Mouse (Mus musculus) small intestine, adult 2 months (tissue): Measurements from ENCODE around the gene 4930556J24Rik. TPM values are rescaled to one million over a fixed set of nuclear protein-coding genes. Genes with fewer than 3 reads are reported as not detected.
A peak's percentile ranks its signal among the peaks of the same experiment; 100 is the strongest.
"Not testable (repeated sequence)": the region's sequence is repeated elsewhere in the genome, so short reads cannot be mapped to it uniquely, and the experiment has no call there.

Experiments used
- H3K27ac ChIP-seq: fragments of 200-500 bp; 2 replicates; pipeline ENCODE4 v1.5.1; 2012; ENCODE audit warnings: low read depth, low read length, control low read depth, inconsistent platforms; ENCODE audit not compliant: insufficient read depth
- H3K27me3 ChIP-seq: fragments of 200-500 bp; 2 replicates; pipeline ENCODE4 v1.6.1; 2012; ENCODE audit warnings: mild to moderate bottlenecking, moderate library complexity, low read length, inconsistent platforms; ENCODE audit not compliant: control insufficient read depth, insufficient read depth
- H3K36me3 ChIP-seq: fragments of 200-500 bp; 2 replicates; pipeline ENCODE4 v1.6.1; 2012; ENCODE audit warnings: mild to moderate bottlenecking, low read length, control low read depth, inconsistent platforms; ENCODE audit not compliant: control insufficient read depth, insufficient read depth
- H3K4me1 ChIP-seq: fragments of 200-500 bp; 2 replicates; pipeline ENCODE4 v1.6.1; 2012; ENCODE audit warnings: low read length, inconsistent platforms, mixed read lengths; ENCODE audit not compliant: control insufficient read depth, insufficient read depth, insufficient read length
- H3K4me3 ChIP-seq: fragments of 200-500 bp; 2 replicates; pipeline ENCODE4 v1.5.1; 2012; ENCODE audit warnings: low read depth, mild to moderate bottlenecking, control low read depth, inconsistent platforms, low read length, moderate library complexity
- CTCF ChIP-seq: fragments of 200-500 bp; IDR thresholded peaks from 2 replicates; pipeline ENCODE4 v1.5.1; 2012; ENCODE audit warnings: low read depth, mild to moderate bottlenecking, control low read depth, inconsistent platforms, low read length, moderate library complexity, mixed read lengths; ENCODE audit not compliant: insufficient replicate concordance, insufficient read length; ENCODE audit errors: extremely low read depth
- POLR2A ChIP-seq: fragments of 200-500 bp; IDR thresholded peaks from 2 replicates; pipeline ENCODE4 v1.6.1; 2012; ENCODE audit warnings: low read depth, mild to moderate bottlenecking, control low read depth, inconsistent platforms, low read length, moderate library complexity
- WGBS: fragments of 180-500 bp; shearing (Covaris S2); methylation state at CpG from one replicate; pipeline ENCODE4 v1.1.7; 2018; 5-methylcytosine and 5-hydroxymethylcytosine counted together
- polyA plus RNA-seq: library from polyadenylated mRNA; depleted of rRNA; stranded (reverse); fragments of >200 nt; gene quantifications from 2 replicates; pipeline ENCODE4 v1.2.3, GENCODE M21; 2012

Gene 4930556J24Rik
- polyA plus RNA-seq, 1 experiment: 0.19 TPM

GRCm38 (mm10) chr11:3912875-3913271 lies 63.7 kb downstream of the 4930556J24Rik start:
- TF ChIP-seq POLR2A (no peak), CTCF (no peak)
- Histone ChIP-seq H3K4me1 (peaks cover 11% of the 10 kb centered on the region), H3K27me3 (no peaks in the 10 kb centered on the region), H3K36me3 (peaks cover 7% of the 10 kb centered on the region), H3K4me3 (peak overlapping the region; percentile 64), H3K27ac (no peak overlapping the region)
- WGBS: 22% methylated on average over 16 of the region's 16 CpGs

GRCm38 (mm10) chr11:3912100-3912874 lies 64.3 kb downstream of the 4930556J24Rik start:
- Histone ChIP-seq H3K4me1 (peaks cover 11% of the 10 kb centered on the region), H3K27ac (no peak overlapping the region), H3K36me3 (0 out of 2 replicates have a peak, but pooled peaks cover 2% of the 10 kb centered on the region), H3K4me3 (peak overlapping the region; percentile 64), H3K27me3 (no peaks in the 10 kb centered on the region)
- no peak for TF ChIP-seq POLR2A
- no peak for TF ChIP-seq CTCF
- 61% methylated on average over 19 of the region's 19 CpGs for WGBS

GRCm38 (mm10) chr11:3911440-3911839 lies 65.1 kb downstream of the 4930556J24Rik start:
- 90% methylated on average over 6 of the region's 6 CpGs for WGBS
- H3K4me3 ChIP-seq: not testable (repeated sequence)
- peaks cover 11% of the 10 kb centered on the region for H3K4me1 ChIP-seq

DNA sequence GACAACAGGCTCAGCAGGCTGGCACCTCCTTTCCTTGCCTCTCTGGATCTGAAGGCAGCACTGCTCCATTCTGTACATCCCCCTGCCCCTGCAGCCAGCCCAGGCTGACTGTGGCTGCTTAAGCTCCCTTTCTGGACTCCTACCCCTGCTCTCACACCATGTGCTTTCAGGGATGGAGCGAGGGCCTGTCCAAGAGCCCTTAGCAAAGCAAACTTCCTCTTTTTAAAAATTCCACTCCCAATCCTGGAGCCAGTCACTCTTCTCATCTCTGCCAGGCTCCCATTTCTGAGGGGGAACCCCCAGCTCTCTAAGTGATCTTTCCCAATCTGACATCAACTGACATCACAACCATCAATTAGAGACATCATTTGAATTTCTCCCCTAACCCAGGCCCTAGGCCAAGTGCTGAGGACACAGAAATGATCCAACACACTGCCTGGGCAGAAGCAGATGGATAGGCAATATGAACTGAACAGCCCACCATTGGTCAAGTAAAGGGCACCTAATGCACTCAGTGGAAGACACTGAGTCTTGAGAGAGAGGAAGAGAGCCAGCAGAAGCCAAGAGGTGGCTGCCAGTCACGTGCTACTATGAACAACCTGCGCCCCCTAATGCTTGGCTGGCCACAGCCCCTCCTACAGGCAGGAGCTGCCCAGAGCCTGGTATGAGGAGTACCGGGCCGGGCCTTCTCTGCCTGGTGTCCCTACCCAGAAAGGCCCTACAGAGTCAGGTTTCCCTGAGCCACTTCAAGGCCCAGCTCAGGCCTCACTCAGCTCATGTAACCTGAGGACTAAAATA lies 65.9 kb downstream of the 4930556J24Rik start:
- no peak for TF ChIP-seq CTCF
- TF ChIP-seq POLR2A: no peak
- peaks cover 11% of the 10 kb centered on the region for H3K4me1 ChIP-seq
- H3K4me3 ChIP-seq: no peak overlapping the region
- no peaks in the 10 kb centered on the region for H3K27me3 ChIP-seq
- H3K36me3 ChIP-seq: no peaks in the 10 kb centered on the region
- no peak overlapping the region for H3K27ac ChIP-seq
- WGBS: 72% methylated on average over 5 of the region's 5 CpGs

More at GRCm38 (mm10) chr11:3911440-3911839, 65.1 kb downstream of the 4930556J24Rik start:
- H3K36me3 ChIP-seq, H3K27me3 ChIP-seq, H3K27ac ChIP-seq: not testable (repeated sequence)

- no peak overlapping the region for H3K4me3 ChIP-seq
- H3K27ac ChIP-seq: no peak overlapping the region
- H3K36me3 ChIP-seq: no peaks in the 10 kb centered on the region
- no peaks in the 10 kb centered on the region for H3K27me3 ChIP-seq
- WGBS: 92% methylated on average over 4 of the region's 4 CpGs
- peaks cover 9% of the 10 kb centered on the region for H3K4me1 ChIP-seq
- no peak for TF ChIP-seq POLR2A
- TF ChIP-seq CTCF: no peak
Measured at GRCm38 (mm10) chr11:3909236-3909635, 67.3 kb downstream of the 4930556J24Rik start.

- TF ChIP-seq POLR2A (no peak), CTCF (no peak)
- Histone ChIP-seq H3K27me3 (no peaks in the 10 kb centered on the region), H3K4me3 (no peak overlapping the region), H3K27ac (no peak overlapping the region), H3K36me3 (no peaks in the 10 kb centered on the region), H3K4me1 (no peaks in the 10 kb centered on the region)
- 91% methylated on average over 1 of the region's 1 CpGs for WGBS
Measured at GRCm38 (mm10) chr11:3905446-3905845, 71.1 kb downstream of the 4930556J24Rik start.

GRCm38 (mm10) chr11:3904673-3905072 lies 71.9 kb downstream of the 4930556J24Rik start:
- H3K4me1 ChIP-seq: no peaks in the 10 kb centered on the region
- H3K4me3 ChIP-seq: no peak overlapping the region
- H3K27ac ChIP-seq: no peak overlapping the region
- 58% methylated on average over 6 of the region's 6 CpGs for WGBS
- TF ChIP-seq CTCF: no peak
- TF ChIP-seq POLR2A: no peak
- no peaks in the 10 kb centered on the region for H3K36me3 ChIP-seq
- no peaks in the 10 kb centered on the region for H3K27me3 ChIP-seq
